Mouse (Mus musculus) heart, postnatal 4 days (tissue): ENCODE data around the gene Ctrb1. TPM values are rescaled to one million over a fixed set of nuclear protein-coding genes. Genes with fewer than 3 reads are reported as not detected.

ENCODE experiments used
- microRNA-seq, 2 experiments: library from miRNA; unstranded; fragments of <30 nt; microRNA quantifications; one replicate each; pipeline ENCODE4 v1.2.0; 2021 to 2022
- total RNA-seq, 2 experiments: library from RNA; stranded (reverse); gene quantifications; 2 replicates each; pipeline ENCODE4 v1.2.3; 2021

Ctrb1 gene
- total RNA-seq, 2 experiments from 2014 or later = not detected

Small RNA genes lying within 50 kb of the gene (microRNA-seq; reads per million reads assigned to microRNA genes)
- gene Mir7076 = 0 reads per million in 2 experiments

Other genes starting within 250 kb of the Ctrb1 start
- 1 to 10 TPM; 8.5 to 9.0 TPM for gene Wdr59, start 168.9 kb downstream of the Ctrb1 start, total RNA-seq
- 10 to 100 TPM; 60.1 to 60.5 TPM for gene Znrf1, start 154.9 kb downstream of the Ctrb1 start, total RNA-seq
- gene Ldhd, start 60.6 kb downstream of the Ctrb1 start, total RNA-seq = 1 to 10 TPM; 2.7 to 3.8 TPM
- gene Zfp1, start 47.6 kb downstream of the Ctrb1 start, total RNA-seq = 10 to 100 TPM; 10.1 to 10.5 TPM
- 10 to 100 TPM; 62.7 to 65.0 TPM for gene Bcar1, start 52.8 kb upstream of the Ctrb1 start, total RNA-seq
- gene Cfdp1, start 163.3 kb upstream of the Ctrb1 start, total RNA-seq = 10 to 100 TPM; 54.4 to 60.3 TPM
- gene Tmem170, start 185.7 kb upstream of the Ctrb1 start, total RNA-seq = 1 to 10 TPM; 2.8 to 2.9 TPM
- not detected for gene Chst5, start 219.4 kb upstream of the Ctrb1 start, total RNA-seq
- 1 to 10 TPM; 1.9 to 2.9 TPM for gene Tmem231, start 242.9 kb upstream of the Ctrb1 start, total RNA-seq
- gene Gabarapl2, start 249.7 kb upstream of the Ctrb1 start, total RNA-seq = 100 to 1,000 TPM; 104 to 105 TPM